Comparison of ENCODE assay signal across 9 mouse cellular contexts in genomic region chr9:85685010-85685409, GRCm38 (mm10).
DNase-seq lines count a peak whose midpoint lies in the region; ATAC-seq and TF ChIP-seq lines count a peak whose summit lies in the region.
"Had no signal": no experiment of that assay in that cellular context is flagged by ENCODE, and none has a peak within 500 bp of the region (broad histone marks: within the 10 kb centered on the region; RNA-seq: fewer than 3 reads in every experiment).

No protein-coding gene starts in this region.

- no peaks in the 10 kb centered on the region for H3K4me1 ChIP-seq in cerebellum, adult 2 months (ENCODE audit: control insufficient read depth, insufficient read depth, low read length)
- H3K4me1 ChIP-seq in lung, embryonic 14.5 days (ENCODE audit: insufficient read depth), result no peaks in the 10 kb centered on the region
- no peaks in the 10 kb centered on the region for H3K4me1 ChIP-seq in forebrain, embryonic 13.5 days

- no peak overlapping the region for H3K9ac ChIP-seq in lung, embryonic 14.5 days
- no peak overlapping the region for H3K9ac ChIP-seq in forebrain, embryonic 13.5 days

- ATAC-seq in lung, embryonic 14.5 days (ENCODE audit: insufficient read depth), result no peak
- no peak for ATAC-seq in forebrain, embryonic 13.5 days
- ATAC-seq: forebrain, embryonic 14.5 days had no signal

- H3K27me3 ChIP-seq in cerebellum, adult 2 months (ENCODE audit: control insufficient read depth, insufficient read depth, low read length), result no peaks in the 10 kb centered on the region
- H3K27me3 ChIP-seq in lung, embryonic 14.5 days (ENCODE audit: insufficient read depth, low read length), result no peaks in the 10 kb centered on the region
- no peaks in the 10 kb centered on the region for H3K27me3 ChIP-seq in forebrain, embryonic 13.5 days

- H3K27ac ChIP-seq in cerebellum, adult 2 months (ENCODE audit: insufficient read depth, low read length), result no peak overlapping the region
- H3K27ac ChIP-seq in lung, embryonic 14.5 days (ENCODE audit: low read depth), result no peak overlapping the region
- no peak overlapping the region for H3K27ac ChIP-seq in forebrain, embryonic 13.5 days

- no peak for DNase-seq in cerebellum, adult 2 months
- no peak for DNase-seq in cerebellum, adult 9-10 months
- peak; percentile 26 for DNase-seq in lung, embryonic 14.5 days
- DNase-seq in lung, postnatal 10 days, result no peak
- DNase-seq in c-Kit-positive CD71-positive TER-119-negative erythroid progenitor cells, embryonic 14.5 days (ENCODE audit: low read depth), result peak; percentile 17
- peak; percentile 48 for DNase-seq in testis, postnatal 14 days (ENCODE audit: low spot score)
- DNase-seq in cerebellum, adult 8-10 months, result no peak

- no peak overlapping the region for H3K4me3 ChIP-seq in cerebellum, adult 2 months (replicated peaks; ENCODE audit: insufficient read depth, low read depth, low read length)
- H3K4me3 ChIP-seq in lung, embryonic 14.5 days (ENCODE audit: low read depth, low read length), result no peak overlapping the region
- H3K4me3 ChIP-seq in forebrain, embryonic 13.5 days, result no peak overlapping the region

- H3K36me3 ChIP-seq in lung, embryonic 14.5 days (ENCODE audit: insufficient read depth), result peaks cover 33% of the 10 kb centered on the region
- peaks cover 41% of the 10 kb centered on the region for H3K36me3 ChIP-seq in forebrain, embryonic 13.5 days (ENCODE audit: poor library complexity, severe bottlenecking)

- H3K4me2 ChIP-seq in lung, embryonic 14.5 days, result no peak overlapping the region
- no peak overlapping the region for H3K4me2 ChIP-seq in forebrain, embryonic 13.5 days

- H3K9me3 ChIP-seq in lung, embryonic 14.5 days (ENCODE audit: low read depth, low read length), result no peaks in the 10 kb centered on the region
- no peaks in the 10 kb centered on the region for H3K9me3 ChIP-seq in forebrain, embryonic 13.5 days (replicated peaks)

- TF ChIP-seq CTCF in cerebellum, adult 2 months (IDR thresholded peaks at IDR 0.05; ENCODE audit: borderline replicate concordance, insufficient read depth, low read depth, low read length), result peak; percentile 33; the same call in 1 of the 2 replicates
- TF ChIP-seq CTCF in lung, embryonic 14.5 days (IDR thresholded peaks at IDR 0.05; ENCODE audit: low read depth), result peak; percentile 63

- TF ChIP-seq POLR2A in cerebellum, adult 2 months (IDR thresholded peaks at IDR 0.05; ENCODE audit: borderline replicate concordance, insufficient read depth, low read length), result no peak

- 88% methylated on average over 6 of the region's 6 CpGs for WGBS in cerebellum, adult 2 months
- WGBS in lung, embryonic 14.5 days, result 82% methylated on average over 6 of the region's 6 CpGs
- WGBS in forebrain, embryonic 13.5 days, result 88% methylated on average over 6 of the region's 6 CpGs

Comparison
In these comparisons a context has a peak if more than half of its experiments do, and no peak if none do; other contexts are left out.
1. DNase-seq: peak in lung, embryonic 14.5 days (single experiment), c-Kit-positive CD71-positive TER-119-negative erythroid progenitor cells, embryonic 14.5 days (single experiment) and testis, postnatal 14 days (single experiment); none in cerebellum, adult 2 months (0 of 2), cerebellum, adult 9-10 months (single experiment), lung, postnatal 10 days (single experiment) and cerebellum, adult 8-10 months (single experiment).